Mouse (Mus musculus): ENCODE results near the gene Adamts12.

GRCm38 (mm10) chr15:11125361-11125760 lies 60.8 kb downstream of the Adamts12 start:
- no peak for TF ChIP-seq POLR2A (IDR thresholded peaks at IDR 0.05; ENCODE audit: low read depth, low read length)
- no peak for TF ChIP-seq CTCF (conservative IDR thresholded peaks at IDR 0.05; ENCODE audit: insufficient read depth, insufficient read length, low read depth, low read length)
